Mouse (Mus musculus) stomach, postnatal 0 days (tissue): Measurements from ENCODE around the gene Ift43.

Experiments used
- CTCF ChIP-seq: IDR thresholded peaks from 2 replicates; pipeline ENCODE4 v1.5.1; 2016; ENCODE audit warnings: antibody characterized with exemption, low read depth, mild to moderate bottlenecking, moderate library complexity
- EP300 ChIP-seq: optimal IDR thresholded peaks from 2 replicates; pipeline ENCODE3; 2016; ENCODE audit warnings: antibody characterized with exemption

DNA sequence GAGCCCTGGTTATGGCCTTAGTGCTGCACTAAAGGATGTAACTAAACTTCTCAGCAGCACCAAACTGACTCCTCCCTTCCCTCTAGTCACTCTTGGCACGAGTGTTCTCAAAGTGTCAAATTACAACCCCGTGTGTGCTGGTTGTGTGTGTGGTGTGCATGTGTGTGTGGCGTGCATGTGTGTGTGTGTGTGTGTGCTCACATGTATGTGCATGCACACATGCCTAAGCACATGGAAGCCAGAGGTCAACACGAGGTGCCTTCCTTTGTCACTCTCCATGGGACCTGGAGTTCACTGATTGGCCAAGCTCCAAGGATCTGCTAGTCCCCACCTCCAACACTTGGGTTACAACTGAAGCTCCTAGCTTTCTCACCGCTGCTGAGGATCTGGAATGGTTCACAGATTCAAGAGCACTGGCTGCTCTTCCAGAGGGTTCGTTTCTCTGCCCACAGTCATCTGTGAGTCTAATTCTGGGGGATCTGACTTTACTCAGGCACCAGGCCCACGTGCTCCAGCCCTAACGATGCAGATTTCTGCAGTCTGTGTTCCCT, 75.6 kb downstream of the Ift43 start:
- no peak for TF ChIP-seq CTCF
- TF ChIP-seq EP300: no peak
